Comparison of ENCODE assay signal across 9 mouse cellular contexts in the genomic region with DNA sequence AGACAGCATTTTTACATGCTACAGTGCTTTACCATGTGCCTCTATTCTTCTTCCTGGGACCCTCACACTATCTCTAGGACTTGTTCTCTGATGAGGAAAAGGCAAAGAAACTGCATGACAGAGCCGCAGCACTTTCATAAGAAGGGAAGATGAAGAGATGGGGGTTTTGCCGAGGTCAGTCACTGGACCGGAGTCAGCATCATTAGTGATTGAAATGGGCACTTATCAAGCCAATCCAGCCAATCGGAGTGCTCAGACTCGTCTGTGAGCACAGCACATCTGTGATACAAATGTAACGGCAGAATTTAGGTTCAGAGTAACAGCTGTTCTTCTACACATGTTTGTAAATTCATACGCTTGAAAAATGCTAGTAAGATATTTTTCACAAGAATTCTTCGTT.
DNase-seq lines count a peak whose midpoint lies in the region; ATAC-seq and TF ChIP-seq lines count a peak whose summit lies in the region.
"Had no signal": no experiment of that assay in that cellular context is flagged by ENCODE, and none has a peak within 500 bp of the region (broad histone marks: within the 10 kb centered on the region; RNA-seq: fewer than 3 reads in every experiment).

No protein-coding gene starts in this region.

- no peaks in the 10 kb centered on the region for H3K27me3 ChIP-seq in forebrain, embryonic 13.5 days
- no peaks in the 10 kb centered on the region for H3K27me3 ChIP-seq in limb, embryonic 13.5 days

- peak overlapping the region; percentile 41 for H3K4me3 ChIP-seq in left cerebral cortex, adult 2 months
- H3K4me3 ChIP-seq in forebrain, embryonic 13.5 days: no peak overlapping the region
- H3K4me3 ChIP-seq in limb, embryonic 13.5 days: peak overlapping the region; percentile 33; the same call in 1 of the 2 replicates

- peak overlapping the region; percentile 56 for H3K4me2 ChIP-seq in forebrain, embryonic 13.5 days
- peak overlapping the region; percentile 67 for H3K4me2 ChIP-seq in limb, embryonic 13.5 days (replicated peaks)

- no peaks in the 10 kb centered on the region for H3K36me3 ChIP-seq in forebrain, embryonic 13.5 days (ENCODE audit: poor library complexity, severe bottlenecking)
- no peaks in the 10 kb centered on the region for H3K36me3 ChIP-seq in limb, embryonic 13.5 days
- H3K36me3 ChIP-seq: G1E had no signal

- peak overlapping the region; percentile 45 for H3K9ac ChIP-seq in forebrain, embryonic 13.5 days
- H3K9ac ChIP-seq in limb, embryonic 13.5 days: no peak overlapping the region

- no peaks in the 10 kb centered on the region for H3K9me3 ChIP-seq in forebrain, embryonic 13.5 days (replicated peaks)
- H3K9me3 ChIP-seq in limb, embryonic 13.5 days: no peaks in the 10 kb centered on the region
- H3K9me3 ChIP-seq: G1E had no signal

- H3K4me1 ChIP-seq in forebrain, embryonic 13.5 days: peaks cover 77% of the 10 kb centered on the region
- H3K4me1 ChIP-seq in limb, embryonic 13.5 days: peaks cover 64% of the 10 kb centered on the region

- TF ChIP-seq CTCF in left cerebral cortex, adult 2 months (IDR thresholded peaks at IDR 0.05): no peak

- H3K27ac ChIP-seq in left cerebral cortex, adult 2 months: peak overlapping the region; percentile 85; the same call in 1 of the 2 replicates
- peak overlapping the region; percentile 90 for H3K27ac ChIP-seq in forebrain, embryonic 13.5 days
- no peak overlapping the region for H3K27ac ChIP-seq in limb, embryonic 13.5 days

- intact Hi-C loops in left cerebral cortex, adult 2 months (cut with DNase I): loop anchor here (5.0 to 10.0 kb wide), 2 partner anchors 230 to 477 kb away; no protein-coding TSS in a partner anchor

- ATAC-seq in forebrain, embryonic 13.5 days: no peak
- ATAC-seq in limb, embryonic 13.5 days (ENCODE audit: low FRiP score, low read depth): no peak

- DNase-seq in left cerebral cortex, adult 2 months (ENCODE audit: extremely low spot score in 1 of 2, low spot score in 2 of 2): no peak
- no peak for DNase-seq in left cerebral cortex, adult 18-20 months (ENCODE audit: low spot score in 2 of 2)
- DNase-seq in retina, postnatal 1 day: peak; percentile 54
- no peak for DNase-seq in urinary bladder, adult 2 months (ENCODE audit: low spot score)
- DNase-seq in gastrocnemius, postnatal 10 days: no peak
- no peak for DNase-seq in spleen, postnatal 4 days (ENCODE audit: low spot score in 2 of 2)

- WGBS in forebrain, embryonic 13.5 days: 45% methylated on average over 8 of the region's 8 CpGs
- WGBS in limb, embryonic 13.5 days: 38% methylated on average over 8 of the region's 8 CpGs
